Mouse (Mus musculus): ENCODE measurements around the gene Pan2. TPM values are rescaled to one million over a fixed set of nuclear protein-coding genes. Genes with fewer than 3 reads are reported as not detected.
A peak's percentile ranks its signal among the peaks of the same experiment; 100 is the strongest.
"Not testable (repeated sequence)": the region's sequence is repeated elsewhere in the genome, so short reads cannot be mapped to it uniquely, and the experiment has no call there.

The Pan2 gene
- polyA plus RNA-seq, 1 experiment from 2014 or later: 25.2 TPM

DNA sequence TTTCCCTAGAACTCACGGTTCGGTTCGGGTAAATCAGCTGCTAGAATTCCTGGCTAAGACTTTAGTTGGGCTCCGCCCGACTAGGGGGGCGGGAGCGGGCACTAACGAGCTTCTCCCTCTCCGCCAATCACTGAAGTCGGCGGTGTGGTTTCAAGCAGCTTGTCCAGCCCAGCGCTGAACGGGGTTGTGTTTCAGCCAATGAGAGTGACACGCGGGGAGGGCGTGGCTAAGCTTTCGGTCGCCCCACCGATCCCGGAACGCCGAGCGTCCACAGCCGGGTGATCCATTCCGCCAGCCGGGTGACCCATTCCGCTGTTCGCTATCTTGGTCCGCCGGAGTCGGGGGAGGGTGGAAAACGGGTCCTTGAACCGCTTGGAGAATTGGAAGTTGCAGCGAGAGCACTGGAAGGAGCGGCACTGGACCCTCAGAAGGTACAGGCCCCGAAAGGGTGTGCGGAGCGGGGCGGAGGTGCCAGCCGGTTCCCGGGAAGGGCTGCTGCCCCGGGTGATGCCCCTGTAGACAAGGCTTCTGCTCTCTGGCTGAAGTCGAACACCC lies 32.8 kb upstream of the Pan2 start, which contains the start of gene Stat2:
Gene Stat2 (plus strand): TSS at position 273 of the 555 bp plus-strand sequence.
- Histone ChIP-seq H3K4me2 (peak within 1 kb of the TSS; percentile 65), H3K27ac (peak within 1 kb of the TSS; percentile 75), H3K9me3 (no peaks in the 10 kb centered on the region), H3K27me3 (no peaks in the 10 kb centered on the region), H3K9ac (peak within 1 kb of the TSS; percentile 57), H3K4me1 (peaks cover 5% of the 10 kb centered on the region; the same call in 1 of the 2 replicates), H3K36me3 (no peaks in the 10 kb centered on the region), H3K4me3 (peak within 1 kb of the TSS; percentile 79)
- WGBS: under 1% methylated on average over 43 of the region's 43 CpGs
- peak; percentile 98 for ATAC-seq (ENCODE audit: insufficient number of reproducible peaks, low FRiP score, low TSS enrichment, low read depth)

DNA sequence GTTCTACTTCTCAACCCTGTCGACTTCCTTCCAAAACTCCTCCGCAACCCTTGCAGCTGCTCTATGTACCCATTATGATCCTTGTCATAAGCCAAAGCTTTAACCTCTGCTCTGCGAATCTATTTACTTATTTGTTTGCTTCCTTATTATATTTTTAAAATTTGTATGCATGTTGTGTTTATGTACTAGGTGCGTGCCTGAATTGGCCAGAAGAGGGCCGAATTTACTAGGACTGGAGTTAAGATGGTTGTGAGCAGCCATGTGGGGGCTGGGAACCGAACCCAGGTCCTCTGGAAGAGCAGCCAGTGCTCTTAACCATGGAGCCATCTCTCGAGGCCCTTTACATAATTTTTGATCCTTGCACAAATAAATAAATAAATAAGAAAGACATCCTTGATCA lies 32.3 kb upstream of the Pan2 start:
- ATAC-seq (ENCODE audit: insufficient number of reproducible peaks, low FRiP score, low TSS enrichment, low read depth): no peak
- WGBS: 45% methylated on average over 7 of the region's 7 CpGs
- Histone ChIP-seq H3K27ac (peak overlapping the region; percentile 75; the same call in 1 of the 2 replicates), H3K36me3 (no peaks in the 10 kb centered on the region), H3K4me2 (peak overlapping the region; percentile 58), H3K4me1 (peaks cover 5% of the 10 kb centered on the region; the same call in 1 of the 2 replicates), H3K4me3 (peak overlapping the region; percentile 79), H3K9me3 (no peaks in the 10 kb centered on the region), H3K27me3 (no peaks in the 10 kb centered on the region), H3K9ac (peak overlapping the region; percentile 57)

DNA sequence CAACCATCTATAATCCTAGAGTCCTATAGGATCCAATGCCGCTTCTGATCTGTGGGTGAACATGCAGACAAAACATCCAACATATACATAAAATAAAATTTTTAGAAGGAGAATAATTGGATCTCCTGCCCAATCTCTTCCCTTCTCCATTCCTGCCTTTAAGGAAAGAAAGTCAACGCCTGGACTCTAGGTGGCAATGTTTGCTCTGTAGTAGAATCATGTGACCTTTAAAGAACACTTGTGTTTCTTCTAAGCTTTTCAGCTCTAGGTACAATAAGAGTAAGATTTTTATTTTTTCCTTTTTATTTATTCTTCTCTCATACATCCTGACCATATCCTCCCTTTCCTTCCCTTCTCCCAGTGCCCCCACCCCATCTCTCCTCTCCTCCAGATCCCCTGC lies 31.3 kb upstream of the Pan2 start:
- 64% methylated on average over 2 of the region's 2 CpGs for WGBS
- Histone ChIP-seq H3K4me2 (no peak overlapping the region), H3K9me3 (no peaks in the 10 kb centered on the region), H3K4me3 (no peak overlapping the region; the same call in 1 of the 2 replicates), H3K27ac (no peak overlapping the region), H3K4me1 (peaks cover 5% of the 10 kb centered on the region; the same call in 1 of the 2 replicates), H3K27me3 (no peaks in the 10 kb centered on the region), H3K9ac (no peak overlapping the region), H3K36me3 (peaks cover 6% of the 10 kb centered on the region)
- ATAC-seq (ENCODE audit: insufficient number of reproducible peaks, low FRiP score, low TSS enrichment, low read depth): no peak

DNA sequence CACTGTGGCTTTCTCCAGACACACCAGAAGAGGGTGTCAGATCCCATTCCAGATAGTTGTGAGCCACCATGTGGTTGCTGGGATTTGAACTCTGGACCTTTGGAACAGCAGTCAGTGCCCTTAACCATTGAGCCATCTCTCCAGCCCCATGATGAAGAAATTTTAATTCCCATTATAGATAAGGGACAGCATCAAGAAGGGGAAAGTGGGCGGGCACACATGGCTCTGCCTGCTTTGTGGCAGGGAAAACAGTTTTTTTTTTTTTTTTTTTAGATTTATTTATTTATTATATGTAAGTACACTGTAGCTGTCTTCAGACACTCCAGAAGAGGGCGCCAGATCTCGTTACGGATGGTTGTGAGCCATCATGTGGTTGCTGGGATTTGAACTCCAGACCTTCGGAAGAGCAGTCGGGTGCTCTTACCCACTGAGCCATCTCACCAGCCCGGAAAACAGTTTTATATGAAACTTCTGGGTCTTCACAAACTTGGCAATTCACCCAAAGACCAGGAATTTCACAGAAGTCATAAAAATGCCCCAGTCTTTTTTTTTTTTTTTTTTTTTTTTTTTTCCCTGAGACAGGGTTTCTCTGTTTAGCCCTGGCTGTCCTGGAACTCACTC lies 30.2 kb upstream of the Pan2 start:
- 83% methylated on average over 6 of the region's 7 CpGs for WGBS
- H3K27me3 ChIP-seq; H3K9ac ChIP-seq; ATAC-seq (ENCODE audit: insufficient number of reproducible peaks, low FRiP score, low TSS enrichment, low read depth); H3K4me1 ChIP-seq; H3K9me3 ChIP-seq; H3K4me2 ChIP-seq; H3K4me3 ChIP-seq; H3K27ac ChIP-seq: not testable (repeated sequence)
- peaks cover 10% of the 10 kb centered on the region for H3K36me3 ChIP-seq

DNA sequence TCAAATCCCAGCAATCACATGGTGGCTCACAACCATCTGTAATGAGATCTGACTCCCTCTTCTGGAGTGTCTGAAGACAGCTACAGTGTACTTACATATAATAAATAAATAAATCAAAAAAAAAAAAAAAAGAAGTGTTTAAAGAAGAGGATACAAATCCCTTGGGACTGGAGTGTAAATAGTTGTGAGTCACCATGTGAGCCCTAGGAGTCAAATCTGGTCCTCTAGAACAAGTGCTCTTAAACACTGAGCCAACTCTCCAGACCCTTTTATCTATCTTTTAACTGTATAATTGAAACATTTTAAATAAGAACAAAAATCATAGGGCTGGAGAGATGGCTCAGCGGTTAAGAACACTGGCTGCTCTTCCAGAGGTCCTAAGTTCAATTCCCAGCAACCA lies 27.8 kb upstream of the Pan2 start:
- H3K4me3 ChIP-seq; H3K4me2 ChIP-seq; H3K27ac ChIP-seq; ATAC-seq (ENCODE audit: insufficient number of reproducible peaks, low FRiP score, low TSS enrichment, low read depth); H3K4me1 ChIP-seq; H3K9me3 ChIP-seq; H3K27me3 ChIP-seq; H3K9ac ChIP-seq: not testable (repeated sequence)
- 98% methylated on average over 1 of the region's 1 CpGs for WGBS
- peaks cover 24% of the 10 kb centered on the region for H3K36me3 ChIP-seq

DNA sequence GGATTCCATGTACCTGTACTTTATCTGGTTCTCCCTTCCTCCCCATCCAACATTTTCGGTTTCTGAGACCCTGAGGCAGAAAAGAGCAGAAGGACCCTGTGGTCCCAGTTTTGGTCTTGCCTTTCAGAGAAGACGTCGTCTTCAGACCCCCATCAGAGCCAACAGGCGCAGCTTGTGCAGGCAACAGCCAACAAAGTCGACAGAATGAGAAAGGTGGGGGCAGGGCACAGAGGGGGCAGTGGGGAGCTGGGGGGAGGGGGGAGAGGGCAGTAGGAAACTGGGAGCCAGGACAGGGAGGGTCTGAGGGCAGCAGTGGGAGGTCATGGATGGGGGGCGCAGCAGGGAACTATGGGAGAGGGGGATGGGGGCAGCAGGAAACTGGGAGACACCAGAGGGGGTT lies 25.0 kb upstream of the Pan2 start:
- ATAC-seq (ENCODE audit: insufficient number of reproducible peaks, low FRiP score, low TSS enrichment, low read depth): no peak
- Histone ChIP-seq H3K9me3 (no peaks in the 10 kb centered on the region), H3K4me2 (no peak overlapping the region), H3K27me3 (no peaks in the 10 kb centered on the region), H3K4me3 (no peak overlapping the region), H3K4me1 (no peaks in the 10 kb centered on the region), H3K27ac (no peak overlapping the region), H3K9ac (no peak overlapping the region), H3K36me3 (peaks cover 48% of the 10 kb centered on the region)
- 61% methylated on average over 6 of the region's 6 CpGs for WGBS

DNA sequence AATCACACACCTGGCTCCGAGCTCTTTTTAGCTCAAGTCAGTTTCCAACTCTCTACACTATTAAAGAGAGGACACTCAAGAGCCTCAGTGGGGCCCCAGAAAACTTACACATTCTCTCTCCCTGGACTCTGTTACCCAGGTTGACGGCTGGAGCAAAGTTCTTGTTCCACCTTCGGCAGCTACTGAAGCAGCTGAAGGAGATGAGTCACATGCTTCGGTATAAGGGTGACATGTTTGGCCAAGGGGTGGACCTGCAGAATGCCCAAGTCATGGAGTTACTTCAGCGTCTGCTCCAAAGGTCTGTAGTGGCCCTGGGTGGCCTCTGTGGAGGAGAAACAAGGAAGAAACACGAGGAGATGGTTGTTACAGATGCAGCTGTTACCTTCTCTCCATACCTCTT lies 22.2 kb upstream of the Pan2 start:
- H3K4me2 ChIP-seq: no peak overlapping the region
- H3K4me3 ChIP-seq: no peak overlapping the region
- H3K9me3 ChIP-seq: no peaks in the 10 kb centered on the region
- 87% methylated on average over 6 of the region's 6 CpGs for WGBS
- H3K27me3 ChIP-seq: no peaks in the 10 kb centered on the region
- no peaks in the 10 kb centered on the region for H3K4me1 ChIP-seq
- H3K36me3 ChIP-seq: peaks cover 61% of the 10 kb centered on the region
- H3K9ac ChIP-seq: no peak overlapping the region
- no peak overlapping the region for H3K27ac ChIP-seq
- no peak for ATAC-seq (ENCODE audit: insufficient number of reproducible peaks, low FRiP score, low TSS enrichment, low read depth)

DNA sequence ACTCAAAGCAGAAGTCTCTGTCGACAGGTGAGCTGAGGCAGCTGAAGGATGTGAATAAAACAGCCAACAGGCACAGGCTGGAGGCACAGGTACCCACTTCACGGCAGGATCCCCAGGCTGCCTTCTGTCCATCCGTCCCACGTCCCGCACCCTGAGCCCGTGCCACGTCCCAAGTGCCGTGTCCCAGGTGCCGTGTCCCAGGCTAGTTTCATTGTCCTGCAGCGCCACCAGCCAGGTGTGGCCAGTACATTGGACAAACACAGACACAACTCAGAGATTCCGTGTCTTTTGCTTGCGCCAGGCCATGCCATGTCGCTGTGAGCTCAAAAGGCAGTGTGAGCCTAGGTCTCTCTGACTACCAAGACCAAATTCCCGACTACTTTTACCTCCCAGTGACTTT lies 21.5 kb upstream of the Pan2 start:
- H3K27ac ChIP-seq: no peak overlapping the region
- no peaks in the 10 kb centered on the region for H3K27me3 ChIP-seq
- WGBS: 90% methylated on average over 14 of the region's 14 CpGs
- H3K9ac ChIP-seq: no peak overlapping the region
- no peak overlapping the region for H3K4me2 ChIP-seq
- no peak overlapping the region for H3K4me3 ChIP-seq
- peaks cover 65% of the 10 kb centered on the region for H3K36me3 ChIP-seq
- no peaks in the 10 kb centered on the region for H3K4me1 ChIP-seq
- ATAC-seq (ENCODE audit: insufficient number of reproducible peaks, low FRiP score, low TSS enrichment, low read depth): no peak
- no peaks in the 10 kb centered on the region for H3K9me3 ChIP-seq

DNA sequence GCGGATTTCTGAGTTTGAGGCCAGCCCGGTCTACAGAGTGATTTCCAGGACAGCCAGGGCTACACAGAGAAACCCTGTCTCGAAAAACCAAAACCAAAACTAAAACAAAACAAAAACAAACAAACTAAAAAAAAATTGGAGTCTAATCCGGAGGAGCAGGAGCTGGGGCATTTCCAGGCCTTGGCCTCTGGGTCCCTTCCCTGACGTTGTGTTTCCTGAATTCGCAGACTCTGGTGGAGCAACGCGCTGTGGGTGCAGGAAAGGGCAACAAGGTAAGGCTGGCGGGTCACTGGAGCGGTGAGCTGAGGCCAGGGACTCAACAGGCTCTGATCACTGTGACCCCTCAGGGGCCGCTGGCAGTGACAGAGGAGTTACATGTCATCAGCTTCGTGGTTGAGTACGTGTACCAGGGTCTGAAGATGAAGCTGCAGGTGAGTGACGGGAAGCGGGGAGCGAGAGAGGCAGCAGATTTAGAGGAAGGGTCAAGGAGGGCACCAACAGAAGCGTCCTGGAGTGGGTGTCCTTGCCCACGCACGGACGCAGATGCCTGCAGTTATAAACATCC lies 20.2 kb upstream of the Pan2 start:
- H3K36me3 ChIP-seq: peaks cover 65% of the 10 kb centered on the region
- no peaks in the 10 kb centered on the region for H3K27me3 ChIP-seq
- H3K27ac ChIP-seq: no peak overlapping the region
- ATAC-seq (ENCODE audit: insufficient number of reproducible peaks, low FRiP score, low TSS enrichment, low read depth): no peak
- no peak overlapping the region for H3K4me2 ChIP-seq
- no peaks in the 10 kb centered on the region for H3K9me3 ChIP-seq
- H3K4me1 ChIP-seq: no peaks in the 10 kb centered on the region
- H3K4me3 ChIP-seq: no peak overlapping the region
- no peak overlapping the region for H3K9ac ChIP-seq
- 92% methylated on average over 20 of the region's 20 CpGs for WGBS

DNA sequence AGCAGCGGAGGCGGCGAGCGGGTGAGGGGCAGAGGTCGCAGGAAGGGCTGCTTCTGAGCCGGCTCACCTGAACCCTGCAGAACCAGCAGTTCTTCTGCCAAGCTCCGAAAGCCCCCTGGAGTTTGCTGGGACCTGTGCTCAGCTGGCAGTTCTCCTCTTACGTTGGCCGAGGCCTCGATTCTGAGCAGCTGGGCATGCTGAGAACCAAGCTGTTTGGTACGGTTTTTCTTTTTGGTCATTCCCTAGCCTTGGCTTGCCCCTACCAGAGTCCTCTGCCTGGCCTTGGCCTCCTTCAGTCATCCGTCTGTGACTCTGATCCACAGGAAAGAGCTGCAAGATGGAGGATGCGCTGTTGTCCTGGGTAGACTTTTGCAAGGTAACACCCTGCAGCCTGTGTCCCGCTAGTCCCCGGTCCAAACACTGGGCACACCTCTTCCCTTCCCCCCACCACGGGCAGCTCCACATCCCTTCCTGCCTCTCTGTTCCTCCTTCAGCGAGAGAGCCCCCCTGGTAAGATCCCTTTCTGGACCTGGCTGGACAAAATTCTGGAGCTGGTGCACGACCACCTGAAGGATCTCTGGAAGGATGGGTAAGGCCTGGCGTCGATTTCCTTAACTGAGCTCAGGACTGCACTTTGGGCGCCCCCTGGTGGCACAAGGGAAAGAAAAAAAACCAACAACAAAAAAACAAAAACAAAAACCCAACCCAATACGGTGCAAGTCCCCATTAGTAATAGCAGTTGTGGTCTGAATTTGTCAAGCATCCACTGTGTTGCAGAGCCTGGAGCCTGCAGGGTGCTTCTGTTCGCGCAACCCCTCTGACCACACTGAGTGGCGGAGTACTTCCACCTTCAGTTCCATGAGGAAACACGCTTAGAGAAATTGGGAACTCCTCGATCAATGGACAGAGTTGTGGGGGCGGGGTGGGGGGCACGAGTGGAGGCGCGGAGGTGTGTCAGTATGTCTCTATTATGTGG lies 19.2 kb upstream of the Pan2 start:
- Histone ChIP-seq H3K9me3 (no peaks in the 10 kb centered on the region), H3K36me3 (peaks cover 67% of the 10 kb centered on the region), H3K27ac (no peak overlapping the region), H3K4me3 (no peak overlapping the region), H3K4me1 (no peaks in the 10 kb centered on the region), H3K9ac (no peak overlapping the region), H3K27me3 (no peaks in the 10 kb centered on the region), H3K4me2 (no peak overlapping the region)
- WGBS: 65% methylated on average over 31 of the region's 31 CpGs
- no peak for ATAC-seq (ENCODE audit: insufficient number of reproducible peaks, low FRiP score, low TSS enrichment, low read depth)

DNA sequence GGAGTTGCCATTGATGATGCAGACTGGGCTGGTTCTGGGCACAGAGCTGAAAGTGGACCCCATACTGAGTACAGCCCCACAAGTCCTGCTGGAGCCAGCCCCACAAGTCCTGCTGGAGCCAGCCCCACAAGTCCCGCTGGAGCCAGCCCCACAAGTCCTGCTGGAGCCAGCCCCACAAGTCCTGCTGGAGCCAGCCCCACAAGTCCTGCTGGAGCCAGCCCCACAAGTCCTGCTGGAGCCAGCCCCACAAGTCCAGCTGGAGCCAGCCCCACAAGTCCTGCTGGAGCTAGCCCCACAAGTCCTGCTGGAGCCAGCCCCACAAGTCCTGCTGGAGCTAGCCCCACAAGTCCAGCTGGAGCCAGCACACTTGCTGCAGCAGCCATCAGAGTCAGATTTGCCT lies 12.5 kb upstream of the Pan2 start:
- H3K4me2 ChIP-seq; H3K27me3 ChIP-seq; H3K9ac ChIP-seq; H3K4me3 ChIP-seq; ATAC-seq (ENCODE audit: insufficient number of reproducible peaks, low FRiP score, low TSS enrichment, low read depth); H3K27ac ChIP-seq; H3K9me3 ChIP-seq; H3K4me1 ChIP-seq: not testable (repeated sequence)
- WGBS: 91% methylated on average over 1 of the region's 1 CpGs
- peaks cover 47% of the 10 kb centered on the region for H3K36me3 ChIP-seq

Data from limb, embryonic 15.5 days (tissue).